Mouse (Mus musculus) cerebellum, postnatal 10 days (tissue): ENCODE results near the gene Olfr1086.
"Not testable (repeated sequence)": the region's sequence is repeated elsewhere in the genome, so short reads cannot be mapped to it uniquely, and the experiment has no call there.

Experiments
- DNase-seq, 2 experiments: peaks; one replicate each; pipeline ENCODE4 v3.0.0; 2021; ENCODE audit warnings: mixed read lengths in 2 of 2

Gene Olfr1086

GRCm38 (mm10) chr2:86679992-86680391, at the start of gene Olfr1086:
Olfr1086 (minus strand) TSS chr2:86680092.
- DNase-seq: no peak

GRCm38 (mm10) chr2:86698295-86698694, 18.4 kb upstream of the Olfr1086 start, which contains the start of gene Olfr1087:
Olfr1087 (minus strand) TSS chr2:86698395.
- DNase-seq: no peak

- DNase-seq: no peak
These were observed 18.0 kb downstream of the Olfr1086 start, which contains the start of gene Olfr1085 for GRCm38 (mm10) chr2:86661919-86662318. Olfr1085 (minus strand) TSS chr2:86662019.

DNA sequence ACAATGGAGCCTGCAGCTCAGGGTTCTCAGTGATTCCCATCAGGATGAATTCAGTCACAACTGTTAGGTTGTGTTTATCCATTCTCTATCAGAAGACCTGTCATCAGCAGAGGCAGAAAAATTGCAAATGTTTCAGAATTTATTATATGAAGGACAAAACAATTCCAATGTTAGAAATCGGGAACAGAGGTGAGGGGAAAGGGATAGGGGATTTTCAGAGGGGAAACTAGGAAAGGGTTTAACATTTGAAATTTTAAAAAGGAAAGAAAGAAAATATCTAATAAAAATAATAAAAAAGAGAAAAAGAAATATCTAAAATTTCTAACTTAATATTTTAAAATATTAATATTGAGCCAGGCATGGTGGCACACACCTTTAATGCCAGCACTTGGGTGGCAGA, 40.3 kb downstream of the Olfr1086 start, which contains the start of gene Olfr1084:
Gene Olfr1084, minus strand, starts transcription at position 101 of the 400 bp plus-strand sequence.
- not testable (repeated sequence) for DNase-seq
